Mouse (Mus musculus) effector memory CD4-positive, alpha-beta T cell, adult 5 months (primary cell): Measurements from ENCODE around the gene Fbxw16. TPM values are rescaled to one million over a fixed set of nuclear protein-coding genes. Genes with fewer than 3 reads are reported as not detected.

Source experiments
- polyA plus RNA-seq: library from polyadenylated mRNA; unstranded; fragments of 100-300 nt; shearing (Covaris generic); gene quantifications from one replicate; pipeline ENCODE4 v1.2.1, GENCODE M21; 2017

Gene Fbxw16
- not detected for polyA plus RNA-seq

DNA sequence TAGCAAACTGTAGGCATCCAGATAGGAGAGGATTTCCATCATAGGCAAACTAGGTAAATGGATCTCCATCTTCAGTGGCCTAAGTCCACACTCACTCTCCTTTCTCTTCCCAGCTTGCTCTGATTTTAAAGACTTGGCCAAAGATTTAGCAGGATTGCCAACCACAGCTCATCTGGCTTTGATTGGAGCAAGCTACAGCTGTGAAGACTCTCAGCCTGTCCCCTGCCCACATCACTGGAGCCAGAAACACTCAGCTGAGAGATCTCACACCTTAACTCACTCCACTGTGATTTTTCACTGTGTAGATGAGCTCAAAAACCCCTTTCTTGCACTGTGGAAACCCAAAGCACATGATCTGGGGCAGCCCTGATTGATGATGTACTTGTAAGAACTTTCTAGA is at the start of gene Fbxw16:
TSS of gene Fbxw16 (minus strand) at position 101 of the 400 bp plus-strand sequence.

DNA sequence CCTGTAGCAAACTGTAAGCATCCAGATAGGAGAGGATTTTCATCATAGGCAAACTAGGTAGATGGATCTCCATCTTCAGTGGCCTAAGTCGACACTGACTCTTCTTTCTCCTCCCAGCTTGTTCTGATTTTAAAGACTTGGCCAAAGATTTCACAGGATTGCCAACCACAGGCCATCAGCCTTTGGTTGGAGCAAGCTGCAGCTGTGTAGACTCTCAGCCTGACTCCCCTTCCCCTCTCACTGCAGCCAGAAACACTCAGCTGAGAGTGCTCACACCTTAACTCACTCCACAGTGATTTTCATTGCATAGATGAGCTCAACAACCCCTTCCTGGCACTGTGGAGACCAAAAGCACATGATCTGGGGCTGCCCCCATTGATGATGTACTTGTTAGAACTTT is 46.8 kb upstream of the Fbxw16 start, which contains the start of gene Fbxw19:
TSS of gene Fbxw19 (minus strand) at position 101 of the 400 bp plus-strand sequence.

GRCm38 (mm10) chr9:109404196-109404595 is 44.7 kb downstream of the Fbxw16 start, which contains the start of gene Fbxw22:
Fbxw22 (minus strand) TSS chr9:109404296.

Other genes with a start within 250 kb of the Fbxw16 start
- gene Fbxw20, start 214.4 kb downstream of the Fbxw16 start, polyA plus RNA-seq: not detected
- not detected for gene Fbxw14, start 161.5 kb downstream of the Fbxw16 start, polyA plus RNA-seq
- gene Fbxw28, start 109.5 kb downstream of the Fbxw16 start, polyA plus RNA-seq: not detected
- gene Fbxw22, start 44.8 kb downstream of the Fbxw16 start, polyA plus RNA-seq: not detected
- not detected for gene Fbxw19, start 46.7 kb upstream of the Fbxw16 start, polyA plus RNA-seq
- gene Fbxw15, start 119.1 kb upstream of the Fbxw16 start, polyA plus RNA-seq: not detected
- not detected for gene Fbxw24, start 176.9 kb upstream of the Fbxw16 start, polyA plus RNA-seq
- gene Fbxw25, start 215.5 kb upstream of the Fbxw16 start, polyA plus RNA-seq: not detected